Mouse (Mus musculus): ENCODE data around the gene Rdh12. TPM values are rescaled to one million over a fixed set of nuclear protein-coding genes. Genes with fewer than 3 reads are reported as not detected.

Gene Rdh12
- total RNA-seq (2014; rRNA removed; ENCODE audit: low replicate concordance) (0.12 and 1.4 TPM in 2 replicates), polyA plus RNA-seq (2015; fragmentation: Nextera tagmentation; extraction: Ambion mirVana) (0.34 and 0.56 TPM in 2 replicates)

DNA sequence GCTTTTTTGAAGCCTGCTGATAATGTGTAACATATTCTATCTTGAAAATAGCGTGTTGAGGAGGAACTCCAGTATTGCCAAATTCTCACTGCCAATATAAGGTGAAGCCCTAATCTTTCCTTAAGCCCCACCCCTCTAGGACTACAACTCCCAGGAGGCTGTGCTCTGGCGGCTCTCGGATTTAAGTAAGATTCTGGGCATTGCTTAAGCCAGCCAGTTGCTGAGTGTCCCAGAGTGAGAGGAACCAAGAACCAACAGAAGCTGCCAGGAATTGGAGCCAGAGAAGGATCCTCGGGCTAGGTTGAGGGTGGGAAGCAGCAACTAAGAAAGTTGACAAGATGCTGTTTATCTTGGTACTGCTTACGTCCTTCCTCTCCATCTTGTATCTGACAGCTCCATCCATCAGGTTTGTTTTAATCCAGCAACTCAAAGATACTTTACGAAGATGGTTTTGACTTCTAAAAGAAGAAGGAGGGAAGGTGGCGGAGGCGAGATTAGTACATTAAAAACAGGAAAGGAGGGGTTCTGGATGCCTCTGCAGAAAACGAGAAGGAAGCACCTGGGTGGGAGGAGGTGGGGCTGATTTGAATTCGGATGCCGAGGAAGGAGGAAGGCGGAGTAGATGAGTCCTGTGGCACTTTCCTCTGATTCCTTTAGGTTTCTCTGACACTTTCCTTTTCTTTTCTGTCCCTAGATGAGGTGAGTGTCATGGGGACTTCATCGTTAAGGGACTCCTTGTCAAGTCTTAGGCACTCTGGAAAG lies at the start of gene Rdh12:
Gene Rdh12 (plus strand): TSS at position 212 of the 762 bp plus-strand sequence.
- Histone ChIP-seq H3K36me3 (replicated peaks; ENCODE audit: control insufficient read depth, insufficient read depth, low read length) (no peaks in the 10 kb centered on the region), H3K4me3 (ENCODE audit: low read depth, low read length) (peak within 1 kb of the TSS; percentile 42), H3K27me3 (ENCODE audit: control insufficient read depth, insufficient read depth, low read length) (no peaks in the 10 kb centered on the region), H3K4me1 (ENCODE audit: control insufficient read depth, insufficient read depth) (peaks cover 8% of the 10 kb centered on the region; the same call in 1 of the 2 replicates), H3K9ac (replicated peaks; ENCODE audit: low read depth, low read length) (peak within 1 kb of the TSS; percentile 36; the same call in 1 of the 2 replicates), H3K9me3 (replicated peaks; ENCODE audit: control insufficient read depth, low read length) (no peaks in the 10 kb centered on the region), H3K27ac (ENCODE audit: low read depth) (no peak within 1 kb of the TSS), H3K4me2 (ENCODE audit: low read depth, low read length) (peak within 1 kb of the TSS; percentile 64)
- DNase-seq (ENCODE audit: low spot score) (no peak), ATAC-seq (ENCODE audit: insufficient read depth, low read depth) (no peak)
- WGBS: 5% methylated on average over 13 of the region's 13 CpGs
- TF ChIP-seq CTCF (IDR thresholded peaks at IDR 0.05; ENCODE audit: low read depth) (no peak), EP300 (IDR thresholded peaks at IDR 0.05; ENCODE audit: low read depth) (no peak)

DNA sequence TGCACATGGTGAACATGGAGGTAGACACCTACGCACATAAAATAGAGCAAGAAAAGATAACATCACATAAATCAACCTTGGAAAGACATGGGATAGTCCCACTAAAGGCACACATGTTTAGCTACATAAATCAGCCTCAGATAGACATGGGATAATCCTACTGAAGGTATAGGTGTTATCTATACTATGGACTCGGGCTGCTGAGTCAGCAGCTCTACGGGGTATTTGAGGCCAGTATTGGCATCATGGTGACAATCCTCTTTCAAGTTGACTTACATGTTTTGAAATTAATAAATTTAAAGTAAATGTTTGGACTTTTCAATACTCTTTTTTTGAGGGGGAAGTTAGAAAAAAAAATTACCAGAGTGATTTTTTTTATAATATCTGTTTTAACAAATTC lies 45.8 kb upstream of the Rdh12 start:
- Histone ChIP-seq H3K27me3 (ENCODE audit: control insufficient read depth, insufficient read depth, low read length) (no peaks in the 10 kb centered on the region), H3K4me2 (ENCODE audit: low read depth, low read length) (no peak overlapping the region), H3K36me3 (replicated peaks; ENCODE audit: control insufficient read depth, insufficient read depth, low read length) (peaks cover 69% of the 10 kb centered on the region), H3K9me3 (replicated peaks; ENCODE audit: control insufficient read depth, low read length) (no peaks in the 10 kb centered on the region), H3K9ac (replicated peaks; ENCODE audit: low read depth, low read length) (no peak overlapping the region), H3K4me3 (ENCODE audit: low read depth, low read length) (no peak overlapping the region), H3K27ac (ENCODE audit: low read depth) (no peak overlapping the region), H3K4me1 (ENCODE audit: control insufficient read depth, insufficient read depth) (no peaks in the 10 kb centered on the region)
- WGBS: 93% methylated on average over 3 of the region's 3 CpGs
- no peak for ATAC-seq (ENCODE audit: insufficient read depth, low read depth)
- TF ChIP-seq EP300 (IDR thresholded peaks at IDR 0.05; ENCODE audit: low read depth): no peak
- no peak for DNase-seq (ENCODE audit: low spot score)

DNA sequence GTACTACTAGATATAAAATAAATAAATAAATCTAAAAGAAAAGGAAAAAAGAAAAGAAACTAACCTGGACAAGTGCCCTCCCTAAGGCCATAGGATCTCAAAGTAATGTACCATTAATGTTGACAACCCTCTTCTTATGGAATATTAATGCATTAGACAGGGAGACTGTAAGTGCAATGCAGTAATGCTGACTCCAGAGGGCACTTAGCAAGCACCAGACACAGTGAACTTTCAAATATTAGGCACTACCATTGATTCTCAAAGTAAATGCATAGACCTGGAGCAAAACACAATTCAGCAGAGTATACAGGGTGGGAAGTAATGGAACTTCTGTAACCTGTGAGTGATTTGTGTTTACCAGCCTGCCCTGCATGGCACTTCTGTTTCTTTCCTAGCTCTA lies 39.5 kb upstream of the Rdh12 start:
- no peaks in the 10 kb centered on the region for H3K27me3 ChIP-seq (ENCODE audit: control insufficient read depth, insufficient read depth, low read length)
- no peak overlapping the region for H3K4me3 ChIP-seq (ENCODE audit: low read depth, low read length)
- H3K4me2 ChIP-seq (ENCODE audit: low read depth, low read length): no peak overlapping the region
- ATAC-seq (ENCODE audit: insufficient read depth, low read depth) (no peak), DNase-seq (ENCODE audit: low spot score) (no peak)
- H3K4me1 ChIP-seq (ENCODE audit: control insufficient read depth, insufficient read depth): peaks cover 6% of the 10 kb centered on the region; the same call in 1 of the 2 replicates
- H3K27ac ChIP-seq (ENCODE audit: low read depth): no peak overlapping the region
- H3K36me3 ChIP-seq (replicated peaks; ENCODE audit: control insufficient read depth, insufficient read depth, low read length): peaks cover 16% of the 10 kb centered on the region
- H3K9ac ChIP-seq (replicated peaks; ENCODE audit: low read depth, low read length): no peak overlapping the region
- H3K9me3 ChIP-seq (replicated peaks; ENCODE audit: control insufficient read depth, low read length): no peaks in the 10 kb centered on the region
- TF ChIP-seq EP300 (IDR thresholded peaks at IDR 0.05; ENCODE audit: low read depth): no peak
- no peak; the same call in 1 of the 2 replicates for TF ChIP-seq CTCF (IDR thresholded peaks at IDR 0.05; ENCODE audit: low read depth)

DNA sequence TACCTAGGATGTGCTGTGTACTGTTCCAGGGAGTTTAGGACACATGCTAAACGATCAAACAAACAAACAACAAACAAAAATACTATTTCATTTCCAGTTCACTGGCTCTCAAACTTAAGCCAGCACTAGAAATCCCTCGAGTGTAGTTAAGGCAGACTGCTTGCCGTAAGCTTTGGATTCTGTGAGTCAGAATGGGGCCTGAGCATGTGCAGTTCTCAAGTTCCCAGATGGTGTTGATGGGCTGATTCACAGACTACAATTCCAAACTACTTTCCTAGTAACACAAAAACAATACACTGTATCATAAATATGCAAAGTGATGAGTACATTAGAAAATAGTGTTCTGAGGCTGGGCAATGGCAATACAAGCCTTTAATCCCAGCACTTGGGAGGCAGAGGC lies 38.3 kb upstream of the Rdh12 start:
- WGBS: 72% methylated on average over 3 of the region's 3 CpGs

DNA sequence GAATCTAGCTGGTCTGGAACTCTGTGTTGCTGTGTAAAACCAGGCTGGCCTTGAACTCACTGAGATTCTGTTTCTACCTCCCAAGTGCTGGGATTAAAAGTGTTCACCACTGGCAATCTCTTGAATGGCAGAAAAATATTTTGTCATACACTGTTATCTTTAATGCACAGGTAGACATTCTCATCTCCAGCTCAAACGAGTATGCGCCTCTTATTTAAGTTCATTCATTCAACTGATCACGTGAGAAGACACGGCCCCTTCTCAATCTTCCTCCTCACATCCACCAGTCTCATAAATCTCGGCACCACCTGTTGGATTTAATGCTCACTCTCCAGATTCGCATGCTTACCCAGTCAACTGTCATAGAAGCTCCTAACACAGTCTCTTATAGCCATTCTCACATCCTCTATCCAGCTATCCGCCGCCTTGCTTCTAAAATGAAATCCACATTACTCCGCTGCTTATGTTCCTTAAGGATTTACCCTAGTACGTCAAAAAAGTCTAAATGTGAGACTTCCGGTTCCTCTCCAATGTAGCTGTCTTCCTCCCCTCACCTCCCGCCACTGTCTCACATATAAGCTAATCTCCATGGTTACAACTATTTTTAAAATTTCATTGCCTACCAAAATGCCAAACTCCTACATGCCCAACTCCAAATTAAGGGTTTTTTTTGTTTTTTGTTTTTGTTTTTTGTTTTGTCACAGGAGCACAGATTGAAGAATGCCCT lies 37.3 kb upstream of the Rdh12 start:
- H3K27ac ChIP-seq (ENCODE audit: low read depth): no peak overlapping the region
- no peak for ATAC-seq (ENCODE audit: insufficient read depth, low read depth)
- no peak for TF ChIP-seq EP300 (IDR thresholded peaks at IDR 0.05; ENCODE audit: low read depth)
- no peak for TF ChIP-seq CTCF (IDR thresholded peaks at IDR 0.05; ENCODE audit: low read depth)

More for the DNA sequence above, 38.3 kb upstream of the Rdh12 start:
- ATAC-seq (ENCODE audit: insufficient read depth, low read depth): no peak
- H3K27me3 ChIP-seq (ENCODE audit: control insufficient read depth, insufficient read depth, low read length): no peaks in the 10 kb centered on the region
- no peak overlapping the region for H3K4me3 ChIP-seq (ENCODE audit: low read depth, low read length)
- no peak overlapping the region for H3K4me2 ChIP-seq (ENCODE audit: low read depth, low read length)
- TF ChIP-seq EP300 (IDR thresholded peaks at IDR 0.05; ENCODE audit: low read depth) (no peak), CTCF (IDR thresholded peaks at IDR 0.05; ENCODE audit: low read depth) (no peak)
- H3K4me1 ChIP-seq (ENCODE audit: control insufficient read depth, insufficient read depth): peaks cover 6% of the 10 kb centered on the region; the same call in 1 of the 2 replicates
- DNase-seq (ENCODE audit: low spot score): no peak
- no peaks in the 10 kb centered on the region for H3K9me3 ChIP-seq (replicated peaks; ENCODE audit: control insufficient read depth, low read length)
- H3K9ac ChIP-seq (replicated peaks; ENCODE audit: low read depth, low read length): no peak overlapping the region
- peaks cover 6% of the 10 kb centered on the region for H3K36me3 ChIP-seq (replicated peaks; ENCODE audit: control insufficient read depth, insufficient read depth, low read length)
- H3K27ac ChIP-seq (ENCODE audit: low read depth): no peak overlapping the region

More for the DNA sequence above, 37.3 kb upstream of the Rdh12 start:
- no peaks in the 10 kb centered on the region for H3K9me3 ChIP-seq (replicated peaks; ENCODE audit: control insufficient read depth, low read length)
- peaks cover 6% of the 10 kb centered on the region; the same call in 1 of the 2 replicates for H3K4me1 ChIP-seq (ENCODE audit: control insufficient read depth, insufficient read depth)
- H3K9ac ChIP-seq (replicated peaks; ENCODE audit: low read depth, low read length): peak overlapping the region; percentile 78
- DNase-seq (ENCODE audit: low spot score): no peak
- H3K4me2 ChIP-seq (ENCODE audit: low read depth, low read length): peak overlapping the region; percentile 72
- H3K36me3 ChIP-seq (replicated peaks; ENCODE audit: control insufficient read depth, insufficient read depth, low read length): peaks cover 8% of the 10 kb centered on the region
- no peaks in the 10 kb centered on the region for H3K27me3 ChIP-seq (ENCODE audit: control insufficient read depth, insufficient read depth, low read length)
- peak overlapping the region; percentile 84 for H3K4me3 ChIP-seq (ENCODE audit: low read depth, low read length)
- 29% methylated on average over 12 of the region's 12 CpGs for WGBS
